Mouse (Mus musculus) CH12.LX (cell line): ENCODE results near the gene Dlgap1. TPM values are rescaled to one million over a fixed set of nuclear protein-coding genes. Genes with fewer than 3 reads are reported as not detected.

ENCODE experiments used
- DNase-seq: peaks from one replicate; pipeline ENCODE4 v3.0.0-alpha.2; 2013; ENCODE audit errors: extremely low read depth
- H3K27ac ChIP-seq: 2 replicates; pipeline ENCODE4 v1.5.1; 2012; ENCODE audit warnings: low read depth, mild to moderate bottlenecking, control low read depth, moderate library complexity; ENCODE audit not compliant: insufficient read depth
- H3K27me3 ChIP-seq: replicated peaks from 2 replicates; pipeline ENCODE3; 2012; ENCODE audit warnings: inconsistent platforms
- H3K36me3 ChIP-seq, 2 experiments: replicated peaks in 1 of 2; 2 replicates each; pipeline versions ENCODE3 to v1.6.1; 2012; ENCODE audit warnings: inconsistent platforms in 1 of 2, low read length in 1 of 2, mild to moderate bottlenecking in 1 of 2, mixed read lengths in 1 of 2, moderate library complexity in 1 of 2; ENCODE audit not compliant: control insufficient read depth in 1 of 2, insufficient read depth in 1 of 2
- H3K4me1 ChIP-seq, 2 experiments: 2 replicates each; pipeline ENCODE4 v1.6.1; 2012; ENCODE audit warnings: inconsistent platforms in 1 of 2, moderate library complexity in 1 of 2; ENCODE audit not compliant: insufficient read depth in 2 of 2, control insufficient read depth in 1 of 2
- H3K4me2 ChIP-seq: 2 replicates; pipeline ENCODE4 v1.6.1; 2012; ENCODE audit warnings: low read depth, mild to moderate bottlenecking, control low read depth; ENCODE audit not compliant: poor library complexity, insufficient read depth, severe bottlenecking
- H3K4me3 ChIP-seq, 3 experiments: fragments of 150-350 bp in 1 of 3; sonication (generic) in 1 of 3; replicated peaks in 1 of 3; 2 replicates each; pipeline versions ENCODE3 to v1.5.1; 2011 to 2012; ENCODE audit warnings: low read depth in 2 of 3, low read length in 2 of 3, mild to moderate bottlenecking in 2 of 3, moderate library complexity in 2 of 3, control low read depth in 1 of 3, improper control_type of control experiment in 1 of 3, inconsistent platforms in 1 of 3, mixed read lengths in 1 of 3; ENCODE audit not compliant: poor library complexity in 1 of 3
- H3K79me2 ChIP-seq: replicated peaks from 2 replicates; pipeline ENCODE4 v1.6.1; 2012; ENCODE audit warnings: mild to moderate bottlenecking, moderate library complexity; ENCODE audit not compliant: control insufficient read depth, poor library complexity, insufficient read depth, severe bottlenecking; ENCODE audit errors: extremely low read depth
- H3K9ac ChIP-seq: 2 replicates; pipeline ENCODE4 v1.6.1; 2012; ENCODE audit warnings: low read depth, mild to moderate bottlenecking, control low read depth, moderate library complexity; ENCODE audit not compliant: insufficient read depth
- H3K9me3 ChIP-seq: replicated peaks from 2 replicates; pipeline ENCODE3; 2012; ENCODE audit warnings: low read length, inconsistent platforms, mixed read lengths
- BHLHE40 ChIP-seq: IDR thresholded peaks from 2 replicates; pipeline ENCODE4 v1.6.1; 2011; ENCODE audit warnings: mild to moderate bottlenecking, low read depth, low read length, improper control_type of control experiment
- CHD1 ChIP-seq: IDR thresholded peaks from 2 replicates; pipeline ENCODE4 v1.6.1; 2012; ENCODE audit warnings: low read depth, low read length, improper control_type of control experiment, inconsistent platforms
- CTCF ChIP-seq, 2 experiments: IDR thresholded peaks in 1 of 2; conservative IDR thresholded peaks in 1 of 2; 2 replicates each; pipeline ENCODE4 v1.5.1; 2011 to 2012; ENCODE audit warnings: low read depth in 2 of 2, low read length in 2 of 2, improper control_type of control experiment in 1 of 2, inconsistent platforms in 1 of 2, mild to moderate bottlenecking in 1 of 2, moderate library complexity in 1 of 2
- E2F4 ChIP-seq: IDR thresholded peaks from 2 replicates; pipeline ENCODE4 v1.6.1; 2011; ENCODE audit warnings: low read depth, low read length, improper control_type of control experiment; ENCODE audit not compliant: insufficient replicate concordance
- EP300 ChIP-seq: IDR thresholded peaks from 2 replicates; pipeline ENCODE4 v1.6.1; 2011; ENCODE audit warnings: low read length, improper control_type of control experiment
- ETS1 ChIP-seq: conservative IDR thresholded peaks from 2 replicates; pipeline ENCODE4 v1.6.1; 2012; ENCODE audit warnings: low read depth, mild to moderate bottlenecking, inconsistent platforms, low read length, improper control_type of control experiment, moderate library complexity
- HCFC1 ChIP-seq: IDR thresholded peaks from 2 replicates; pipeline ENCODE4 v1.6.1; 2012; ENCODE audit warnings: low read depth, mild to moderate bottlenecking, inconsistent platforms, low read length, improper control_type of control experiment
- IRF4 ChIP-seq: IDR thresholded peaks from 2 replicates; pipeline ENCODE4 v1.6.1; 2014; ENCODE audit warnings: low read depth, mild to moderate bottlenecking, inconsistent platforms, low read length, improper control_type of control experiment
- JUN ChIP-seq: IDR thresholded peaks from 2 replicates; pipeline ENCODE4 v1.6.1; 2011; ENCODE audit warnings: low read depth, mild to moderate bottlenecking, low read length, improper control_type of control experiment, moderate library complexity; ENCODE audit not compliant: insufficient read depth
- JUND ChIP-seq: conservative IDR thresholded peaks from 2 replicates; pipeline ENCODE4 v1.6.1; 2011; ENCODE audit warnings: low read depth, low read length, improper control_type of control experiment
- KAT2A ChIP-seq: IDR thresholded peaks from 2 replicates; pipeline ENCODE4 v1.6.1; 2012; ENCODE audit warnings: low read length, improper control_type of control experiment, inconsistent platforms; ENCODE audit not compliant: insufficient replicate concordance
- MAFK ChIP-seq: IDR thresholded peaks from 2 replicates; pipeline ENCODE4 v1.6.1; 2011; ENCODE audit warnings: low read length, improper control_type of control experiment; ENCODE audit not compliant: insufficient replicate concordance
- MAX ChIP-seq: IDR thresholded peaks from 2 replicates; pipeline ENCODE4 v1.6.1; 2011; ENCODE audit warnings: low read length, improper control_type of control experiment
- MAZ ChIP-seq: IDR thresholded peaks from 2 replicates; pipeline ENCODE4 v1.6.1; 2012; ENCODE audit warnings: low read depth, mild to moderate bottlenecking, inconsistent platforms, low read length, improper control_type of control experiment, moderate library complexity
- MEF2A ChIP-seq: IDR thresholded peaks from 2 replicates; pipeline ENCODE4 v1.6.1; 2014; ENCODE audit warnings: low read depth, mild to moderate bottlenecking, inconsistent platforms, low read length, improper control_type of control experiment, borderline replicate concordance
- MXI1 ChIP-seq: IDR thresholded peaks from 2 replicates; pipeline ENCODE4 v1.6.1; 2011; ENCODE audit warnings: mild to moderate bottlenecking, low read depth, low read length, improper control_type of control experiment
- MYC ChIP-seq: IDR thresholded peaks from 2 replicates; pipeline ENCODE4 v1.6.1; 2011; ENCODE audit warnings: low read depth, mild to moderate bottlenecking, improper control_type of control experiment, low read length
- NELFE ChIP-seq: IDR thresholded peaks from 2 replicates; pipeline ENCODE4 v1.6.1; 2011; ENCODE audit warnings: low read depth, low read length, improper control_type of control experiment
- PAX5 ChIP-seq: IDR thresholded peaks from 2 replicates; pipeline ENCODE4 v1.6.1; 2012; ENCODE audit warnings: low read length, inconsistent platforms, mixed read lengths
- POLR2A ChIP-seq: IDR thresholded peaks from 2 replicates; pipeline ENCODE4 v1.6.1; 2011; ENCODE audit warnings: low read depth, mild to moderate bottlenecking, improper control_type of control experiment, low read length
- RAD21 ChIP-seq: IDR thresholded peaks from 2 replicates; pipeline ENCODE4 v1.6.1; 2011; ENCODE audit warnings: low read depth, mild to moderate bottlenecking, low read length, improper control_type of control experiment, moderate library complexity
- SIN3A ChIP-seq: IDR thresholded peaks from 2 replicates; pipeline ENCODE4 v1.6.1; 2012; ENCODE audit warnings: low read length, improper control_type of control experiment, inconsistent platforms
- SMC3 ChIP-seq: IDR thresholded peaks from 2 replicates; pipeline ENCODE4 v1.6.1; 2011; ENCODE audit warnings: low read depth, low read length, improper control_type of control experiment
- TBP ChIP-seq: conservative IDR thresholded peaks from 2 replicates; pipeline ENCODE4 v1.6.1; 2011; ENCODE audit warnings: low read depth, low read length, improper control_type of control experiment
- UBTF ChIP-seq: IDR thresholded peaks from 2 replicates; pipeline ENCODE4 v1.6.1; 2012; ENCODE audit warnings: low read depth, mild to moderate bottlenecking, inconsistent platforms, low read length, improper control_type of control experiment, moderate library complexity
- USF2 ChIP-seq: conservative IDR thresholded peaks from 2 replicates; pipeline ENCODE4 v1.6.1; 2011; ENCODE audit warnings: low read depth, low read length, improper control_type of control experiment
- ZC3H11A ChIP-seq: IDR thresholded peaks from 2 replicates; pipeline ENCODE4 v1.6.1; 2012; ENCODE audit warnings: low read depth, mild to moderate bottlenecking, inconsistent platforms, low read length, improper control_type of control experiment
- ZMIZ1 ChIP-seq: IDR thresholded peaks from 2 replicates; pipeline ENCODE4 v1.6.1; 2012; ENCODE audit warnings: low read depth, mild to moderate bottlenecking, inconsistent platforms, low read length, improper control_type of control experiment
- ZNF384 ChIP-seq: IDR thresholded peaks from 2 replicates; pipeline ENCODE4 v1.6.1; 2012; ENCODE audit warnings: low read depth, low read length, improper control_type of control experiment, inconsistent platforms
- dilution Hi-C: fragments of 300-500 bp; cut with MboI; formaldehyde crosslinking; loops from 2 replicates; pipeline ENCODE4 v1.14.3; 2020; ENCODE audit warnings: low sequenced_read_pairs; ENCODE audit not compliant: extremely low pct_unique_long_range_greater_than_20kb, extremely low pct_ligation_motif_present
- in situ Hi-C: fragments of 300-500 bp; cut with MboI; formaldehyde crosslinking; loops from 3 replicates; pipeline ENCODE4 v1.14.3; 2019; ENCODE audit warnings: low sequenced_read_pairs, low pct_ligation_motif_present, low pct_unique_long_range_greater_than_20kb, mixed read lengths
- polyA plus RNA-seq: library from polyadenylated mRNA; unstranded; fragments of >175 nt; gene quantifications from 2 replicates; pipeline ENCODE4 v1.2.1, GENCODE M21; 2012; ENCODE audit warnings: low read depth; ENCODE audit not compliant: insufficient read length
- total RNA-seq, 2 experiments: library from RNA; depleted of rRNA; stranded (reverse); fragments of 300-350 nt in 1 of 2; fragments of >200 nt in 1 of 2; gene quantifications; 2 replicates each; pipeline ENCODE4 v1.2.3; 2012 to 2014

Dlgap1 gene
- total and polyA plus RNA-seq, 3 experiments = 0.51 to 2.7 (median 1.2) TPM

- dilution Hi-C loops (no loop called here), in situ Hi-C loops (loop anchor here (10.0 kb wide), 1 partner anchor 219 kb away; no protein-coding TSS in a partner anchor)
- no peaks in the 10 kb centered on the region for H3K9me3 ChIP-seq
- H3K79me2 ChIP-seq = no peaks in the 10 kb centered on the region
- no peak overlapping the region for H3K9ac ChIP-seq
- H3K27me3 ChIP-seq = no peaks in the 10 kb centered on the region
- H3K4me2 ChIP-seq = no peak overlapping the region
- no peak for TF ChIP-seq SMC3
- no peak for TF ChIP-seq MXI1
- no peak for TF ChIP-seq CHD1
- TF ChIP-seq HCFC1 = no peak
- TF ChIP-seq ZNF384 = no peak
- TF ChIP-seq BHLHE40 = no peak
- no peak for TF ChIP-seq ZC3H11A
- TF ChIP-seq RAD21 = no peak
- no peak for TF ChIP-seq POLR2A
- no peak for TF ChIP-seq KAT2A
- no peak for TF ChIP-seq EP300
- no peak for TF ChIP-seq USF2
- no peak for TF ChIP-seq ETS1
- TF ChIP-seq PAX5 = no peak
- no peak for TF ChIP-seq CTCF (conservative IDR thresholded peaks at IDR 0.05 in 1 of 2, IDR thresholded peaks at IDR 0.05 in 1 of 2; ENCODE audit: low read depth in 2 of 2, low read length in 2 of 2)
- no peak overlapping the region for H3K27ac ChIP-seq
- H3K36me3 ChIP-seq = no peaks in the 10 kb centered on the region
- no peak overlapping the region for H3K4me3 ChIP-seq
- peaks cover 2 to 28% of the 10 kb centered on the region in 2 experiments; a peak in 2 of 4 replicates for H3K4me1 ChIP-seq
- DNase-seq = no peak
These were observed 776.5 kb downstream of the Dlgap1 start for GRCm38 (mm10) chr17:70745385-70745784.

GRCm38 (mm10) chr17:70746379-70747079 is 777.7 kb downstream of the Dlgap1 start:
- H3K27ac ChIP-seq = no peak overlapping the region
- in situ Hi-C loops (loop anchor here (10.0 kb wide), 1 partner anchor 218 kb away; no protein-coding TSS in a partner anchor), dilution Hi-C loops (no loop called here)
- no peaks in the 10 kb centered on the region for H3K36me3 ChIP-seq
- H3K4me2 ChIP-seq = peak overlapping the region; percentile 78
- no peak overlapping the region for H3K9ac ChIP-seq
- H3K79me2 ChIP-seq = no peaks in the 10 kb centered on the region
- no peaks in the 10 kb centered on the region for H3K9me3 ChIP-seq
- peak; percentile 76 for DNase-seq
- peak overlapping the region; percentile 6 to 19 (median 18) for H3K4me3 ChIP-seq
- H3K4me1 ChIP-seq = peaks cover 2 to 31% of the 10 kb centered on the region in 2 experiments; a peak in 2 of 4 replicates
- no peaks in the 10 kb centered on the region for H3K27me3 ChIP-seq
- TF ChIP-seq RAD21 = peak; percentile 58
- peak; percentile 78 for TF ChIP-seq BHLHE40
- no peak for TF ChIP-seq ZNF384
- 0 out of 2 replicates have a peak, but pooled peaks have one; percentile 10 for TF ChIP-seq MAZ
- peak; percentile 44; the same call in 1 of the 2 replicates for TF ChIP-seq MAX
- TF ChIP-seq IRF4 = peak; percentile 38; the same call in 1 of the 2 replicates
- TF ChIP-seq POLR2A = no peak
- TF ChIP-seq MAFK = 0 out of 2 replicates have a peak, but pooled peaks have one; percentile 41
- peak; percentile 74 for TF ChIP-seq JUN
- 0 out of 2 replicates have a peak, but pooled peaks have one; percentile 39 for TF ChIP-seq NELFE
- TF ChIP-seq EP300 = peak; percentile 51
- no peak for TF ChIP-seq UBTF
- peak; percentile 63 for TF ChIP-seq JUND
- TF ChIP-seq E2F4 = no peak
- TF ChIP-seq CTCF (conservative IDR thresholded peaks at IDR 0.05 in 1 of 2, IDR thresholded peaks at IDR 0.05 in 1 of 2; ENCODE audit: low read depth in 2 of 2, low read length in 2 of 2) = peak; percentile 30 to 78
- no peak for TF ChIP-seq CHD1
- TF ChIP-seq MYC = peak; percentile 37; the same call in 1 of the 2 replicates
- TF ChIP-seq ETS1 = peak; percentile 78
- TF ChIP-seq SMC3 = peak; percentile 69
- TF ChIP-seq HCFC1 = no peak
- TF ChIP-seq MEF2A = peak; percentile 81; the same call in 1 of the 2 replicates
- no peak for TF ChIP-seq ZMIZ1
- TF ChIP-seq PAX5 = no peak
- TF ChIP-seq MXI1 = no peak; the same call in 1 of the 2 replicates
- TF ChIP-seq TBP = no peak
- TF ChIP-seq SIN3A = no peak
